Mouse (Mus musculus): ENCODE results near the gene Dnajb13. TPM values are rescaled to one million over a fixed set of nuclear protein-coding genes. Genes with fewer than 3 reads are reported as not detected.

Gene Dnajb13
- polyA plus RNA-seq, 1 experiment from 2014 or later = 0.85 TPM

DNA sequence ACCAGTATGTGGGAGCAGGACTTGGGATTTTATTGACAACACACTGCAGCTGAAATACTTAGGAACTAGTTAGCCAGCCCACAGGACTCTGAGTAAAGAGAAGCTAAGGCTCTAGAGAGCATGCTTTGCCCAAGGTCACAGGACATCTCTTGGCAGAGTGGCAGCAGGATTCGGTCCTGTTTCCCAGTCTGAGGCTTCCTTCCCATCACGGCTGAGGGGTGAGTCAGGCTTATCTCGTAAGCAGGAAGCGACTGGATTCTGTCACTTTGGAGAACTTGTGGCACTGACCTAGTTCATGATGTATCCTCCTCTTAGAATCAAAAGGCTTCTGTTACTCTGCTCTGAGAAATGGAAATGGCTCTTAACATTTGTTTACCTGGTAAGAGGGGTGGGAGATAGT, 32.9 kb upstream of the Dnajb13 start:
- peaks cover 7% of the 10 kb centered on the region; the same call in 1 of the 2 replicates for H3K4me1 ChIP-seq (ENCODE audit: control insufficient read depth, insufficient read depth, low read length)
- no peaks in the 10 kb centered on the region for H3K27me3 ChIP-seq (ENCODE audit: control insufficient read depth, insufficient read depth, low read length)
- H3K36me3 ChIP-seq (ENCODE audit: control insufficient read depth, insufficient read depth) = peaks cover 6% of the 10 kb centered on the region; the same call in 1 of the 2 replicates
- H3K9me3 ChIP-seq (replicated peaks; ENCODE audit: control insufficient read depth, low read length) = no peaks in the 10 kb centered on the region
- no peak overlapping the region for H3K4me3 ChIP-seq (ENCODE audit: low read length)
- 19% methylated on average over 4 of the region's 4 CpGs for WGBS
- no peak overlapping the region for H3K9ac ChIP-seq (ENCODE audit: low read length)
- H3K4me2 ChIP-seq (ENCODE audit: low read depth, low read length) = no peak overlapping the region
- no peak overlapping the region; the same call in 1 of the 2 replicates for H3K27ac ChIP-seq (ENCODE audit: low read length)
- ATAC-seq (replicated peaks; ENCODE audit: extremely low read depth, insufficient read depth, low FRiP score) = no peak; the same call in 1 of the 2 replicates

DNA sequence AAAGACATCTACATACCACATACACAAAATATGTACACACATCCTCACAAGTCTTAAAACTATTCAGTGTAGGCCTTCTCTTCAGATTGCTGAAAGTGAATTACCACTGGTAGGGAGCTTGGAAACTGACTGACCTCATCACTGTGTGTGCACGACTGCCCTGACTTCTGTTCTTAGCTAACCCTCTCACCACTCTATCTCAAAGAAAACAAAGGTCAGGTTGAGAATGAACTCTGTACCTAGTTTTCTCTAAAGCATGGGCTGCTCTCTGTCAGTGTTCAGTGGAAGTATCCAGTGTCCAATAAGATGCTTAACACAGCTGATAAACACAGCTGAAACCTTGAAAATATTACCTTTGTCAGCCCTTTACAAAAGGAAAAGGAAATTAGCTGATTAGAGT, 29.7 kb upstream of the Dnajb13 start:
- no peak overlapping the region for H3K27ac ChIP-seq (ENCODE audit: low read length)
- no peaks in the 10 kb centered on the region for H3K27me3 ChIP-seq (ENCODE audit: control insufficient read depth, insufficient read depth, low read length)
- ATAC-seq (replicated peaks; ENCODE audit: extremely low read depth, insufficient read depth, low FRiP score) = no peak
- no peak overlapping the region for H3K4me2 ChIP-seq (ENCODE audit: low read depth, low read length)
- peaks cover 9% of the 10 kb centered on the region for H3K36me3 ChIP-seq (ENCODE audit: control insufficient read depth, insufficient read depth)
- H3K9ac ChIP-seq (ENCODE audit: low read length) = no peak overlapping the region
- no peaks in the 10 kb centered on the region for H3K9me3 ChIP-seq (replicated peaks; ENCODE audit: control insufficient read depth, low read length)
- no peaks in the 10 kb centered on the region for H3K4me1 ChIP-seq (ENCODE audit: control insufficient read depth, insufficient read depth, low read length)
- WGBS = 45% methylated on average over 1 of the region's 1 CpGs
- H3K4me3 ChIP-seq (ENCODE audit: low read length) = no peak overlapping the region

GRCm38 (mm10) chr7:100539516-100539915, 24.8 kb upstream of the Dnajb13 start:
- no peaks in the 10 kb centered on the region for H3K9me3 ChIP-seq (replicated peaks; ENCODE audit: control insufficient read depth, low read length)
- no peak overlapping the region for H3K27ac ChIP-seq (ENCODE audit: low read length)
- H3K4me2 ChIP-seq (ENCODE audit: low read depth, low read length) = no peak overlapping the region
- ATAC-seq (replicated peaks; ENCODE audit: extremely low read depth, insufficient read depth, low FRiP score) = no peak
- H3K9ac ChIP-seq (ENCODE audit: low read length) = no peak overlapping the region
- no peak overlapping the region for H3K4me3 ChIP-seq (ENCODE audit: low read length)
- no peaks in the 10 kb centered on the region for H3K27me3 ChIP-seq (ENCODE audit: control insufficient read depth, insufficient read depth, low read length)
- H3K4me1 ChIP-seq (ENCODE audit: control insufficient read depth, insufficient read depth, low read length) = peaks cover 10% of the 10 kb centered on the region
- peaks cover 15% of the 10 kb centered on the region for H3K36me3 ChIP-seq (ENCODE audit: control insufficient read depth, insufficient read depth)
- WGBS = 93% methylated on average over 9 of the region's 9 CpGs

- Histone ChIP-seq H3K36me3 (ENCODE audit: control insufficient read depth, insufficient read depth) (peaks cover 15% of the 10 kb centered on the region), H3K27ac (ENCODE audit: low read length) (peak overlapping the region; percentile 81), H3K4me1 (ENCODE audit: control insufficient read depth, insufficient read depth, low read length) (peaks cover 10% of the 10 kb centered on the region), H3K9me3 (replicated peaks; ENCODE audit: control insufficient read depth, low read length) (no peaks in the 10 kb centered on the region), H3K4me2 (ENCODE audit: low read depth, low read length) (peak overlapping the region; percentile 79), H3K4me3 (ENCODE audit: low read length) (peak overlapping the region; percentile 63), H3K9ac (ENCODE audit: low read length) (peak overlapping the region; percentile 74), H3K27me3 (ENCODE audit: control insufficient read depth, insufficient read depth, low read length) (no peaks in the 10 kb centered on the region)
- no peak for ATAC-seq (replicated peaks; ENCODE audit: extremely low read depth, insufficient read depth, low FRiP score)
- 31% methylated on average over 7 of the region's 7 CpGs for WGBS
Observed at GRCm38 (mm10) chr7:100537519-100537902, 22.8 kb upstream of the Dnajb13 start.

DNA sequence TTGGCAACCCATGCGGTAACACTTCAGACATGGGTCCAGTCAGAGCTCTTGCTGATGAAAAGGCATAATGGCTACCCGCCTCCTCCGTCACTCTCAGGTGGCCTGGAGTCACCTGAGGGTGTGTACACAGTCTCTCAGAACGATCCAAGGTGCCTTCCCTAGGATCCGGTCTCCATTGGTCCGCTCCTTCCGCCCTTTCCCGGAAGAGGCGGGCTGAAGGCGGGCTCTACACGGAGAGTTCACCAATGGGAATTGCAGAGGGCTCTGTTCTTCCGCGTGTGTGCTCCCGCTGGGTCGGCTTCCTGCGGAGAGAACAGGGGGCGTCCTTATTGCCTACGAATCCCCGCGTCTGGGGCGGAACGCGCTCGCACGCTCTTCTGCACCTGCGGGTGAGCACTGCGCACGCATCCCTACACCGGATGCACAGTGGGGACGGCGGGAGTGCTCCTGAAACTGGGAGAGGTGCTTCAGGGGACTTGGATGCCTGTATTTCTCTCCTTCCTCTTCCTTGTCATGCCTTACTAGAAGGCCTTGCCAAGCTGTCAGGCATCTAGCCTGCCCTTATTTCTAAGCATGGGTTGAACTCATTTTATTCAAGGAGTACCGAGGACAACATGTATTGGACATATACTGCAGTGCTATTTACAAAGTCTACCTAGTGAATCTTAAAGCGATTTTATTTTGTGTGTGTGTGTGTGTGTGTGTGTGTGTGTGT, 22.2 kb upstream of the Dnajb13 start, which contains the start of gene Coa4:
TSS of gene Coa4 (plus strand) at position 268 of the 715 bp plus-strand sequence.
- peak within 1 kb of the TSS; percentile 74 for H3K9ac ChIP-seq (ENCODE audit: low read length)
- peak within 1 kb of the TSS; percentile 63 for H3K4me3 ChIP-seq (ENCODE audit: low read length)
- H3K36me3 ChIP-seq (ENCODE audit: control insufficient read depth, insufficient read depth) = peaks cover 15% of the 10 kb centered on the region
- peak; percentile 99 for ATAC-seq (replicated peaks; ENCODE audit: extremely low read depth, insufficient read depth, low FRiP score)
- no peaks in the 10 kb centered on the region for H3K27me3 ChIP-seq (ENCODE audit: control insufficient read depth, insufficient read depth, low read length)
- peaks cover 10% of the 10 kb centered on the region for H3K4me1 ChIP-seq (ENCODE audit: control insufficient read depth, insufficient read depth, low read length)
- H3K9me3 ChIP-seq (replicated peaks; ENCODE audit: control insufficient read depth, low read length) = no peaks in the 10 kb centered on the region
- peak within 1 kb of the TSS; percentile 79 for H3K4me2 ChIP-seq (ENCODE audit: low read depth, low read length)
- H3K27ac ChIP-seq (ENCODE audit: low read length) = peak within 1 kb of the TSS; percentile 81
- under 1% methylated on average over 33 of the region's 33 CpGs for WGBS

GRCm38 (mm10) chr7:100535831-100536230, 21.1 kb upstream of the Dnajb13 start:
- ATAC-seq (replicated peaks; ENCODE audit: extremely low read depth, insufficient read depth, low FRiP score) = no peak
- Histone ChIP-seq H3K27me3 (ENCODE audit: control insufficient read depth, insufficient read depth, low read length) (no peaks in the 10 kb centered on the region), H3K4me1 (ENCODE audit: control insufficient read depth, insufficient read depth, low read length) (peaks cover 10% of the 10 kb centered on the region), H3K4me2 (ENCODE audit: low read depth, low read length) (no peak overlapping the region), H3K27ac (ENCODE audit: low read length) (no peak overlapping the region), H3K9ac (ENCODE audit: low read length) (no peak overlapping the region), H3K4me3 (ENCODE audit: low read length) (no peak overlapping the region), H3K36me3 (ENCODE audit: control insufficient read depth, insufficient read depth) (peaks cover 15% of the 10 kb centered on the region), H3K9me3 (replicated peaks; ENCODE audit: control insufficient read depth, low read length) (no peaks in the 10 kb centered on the region)
- 73% methylated on average over 2 of the region's 2 CpGs for WGBS

DNA sequence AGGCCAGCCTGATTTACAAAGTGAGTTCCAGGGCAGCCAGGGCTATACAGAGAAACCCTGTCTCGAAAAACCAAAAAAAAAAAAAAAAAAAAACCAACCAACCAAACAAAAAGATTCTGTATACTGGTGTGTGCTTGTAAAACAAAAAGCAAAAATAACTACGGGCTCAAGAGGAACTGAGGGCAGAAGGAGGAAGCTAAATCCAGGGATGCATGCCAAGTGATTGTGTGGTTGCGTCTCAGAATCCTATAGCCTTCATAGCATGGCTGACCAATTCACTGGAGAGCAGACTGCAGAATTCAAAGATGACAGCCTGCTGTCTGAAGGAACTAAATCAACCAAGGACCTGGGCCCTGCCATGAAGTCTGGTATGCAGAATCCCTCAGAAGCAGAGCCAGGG, 19.5 kb upstream of the Dnajb13 start:
- Histone ChIP-seq H3K9ac (ENCODE audit: low read length) (no peak overlapping the region), H3K4me2 (ENCODE audit: low read depth, low read length) (no peak overlapping the region), H3K27me3 (ENCODE audit: control insufficient read depth, insufficient read depth, low read length) (no peaks in the 10 kb centered on the region), H3K36me3 (ENCODE audit: control insufficient read depth, insufficient read depth) (peaks cover 4% of the 10 kb centered on the region), H3K27ac (ENCODE audit: low read length) (no peak overlapping the region), H3K4me3 (ENCODE audit: low read length) (no peak overlapping the region), H3K9me3 (replicated peaks; ENCODE audit: control insufficient read depth, low read length) (no peaks in the 10 kb centered on the region; the same call in 1 of the 2 replicates), H3K4me1 (ENCODE audit: control insufficient read depth, insufficient read depth, low read length) (peaks cover 10% of the 10 kb centered on the region)
- WGBS = 65% methylated on average over 3 of the region's 3 CpGs
- no peak for ATAC-seq (replicated peaks; ENCODE audit: extremely low read depth, insufficient read depth, low FRiP score)

GRCm38 (mm10) chr7:100533503-100533902, 18.7 kb upstream of the Dnajb13 start:
- Histone ChIP-seq H3K4me2 (ENCODE audit: low read depth, low read length) (no peak overlapping the region), H3K27ac (ENCODE audit: low read length) (no peak overlapping the region), H3K9ac (ENCODE audit: low read length) (no peak overlapping the region), H3K36me3 (ENCODE audit: control insufficient read depth, insufficient read depth) (no peaks in the 10 kb centered on the region), H3K27me3 (ENCODE audit: control insufficient read depth, insufficient read depth, low read length) (no peaks in the 10 kb centered on the region), H3K9me3 (replicated peaks; ENCODE audit: control insufficient read depth, low read length) (no peaks in the 10 kb centered on the region; the same call in 1 of the 2 replicates), H3K4me3 (ENCODE audit: low read length) (no peak overlapping the region), H3K4me1 (ENCODE audit: control insufficient read depth, insufficient read depth, low read length) (peaks cover 10% of the 10 kb centered on the region)
- WGBS = 52% methylated on average over 2 of the region's 2 CpGs
- no peak for ATAC-seq (replicated peaks; ENCODE audit: extremely low read depth, insufficient read depth, low FRiP score)

DNA sequence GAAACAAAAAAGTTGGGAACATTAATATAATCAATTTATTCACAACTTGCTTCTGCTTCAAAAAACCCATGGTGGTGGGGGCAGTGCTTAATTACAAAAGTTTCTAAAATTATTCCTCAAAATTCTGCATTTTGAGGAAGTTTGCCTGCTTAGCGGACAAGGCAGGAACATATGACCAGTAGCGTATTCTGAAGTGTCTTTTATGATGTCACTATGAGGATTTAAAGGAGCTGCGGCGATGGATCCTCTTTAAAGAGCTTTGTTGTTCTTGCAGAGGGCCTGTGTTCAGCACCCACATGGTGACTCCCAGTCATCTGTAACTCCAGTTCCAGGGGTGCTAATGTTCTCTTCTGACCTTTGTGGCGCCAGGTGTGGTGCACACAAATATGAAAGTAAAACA, 16.0 kb upstream of the Dnajb13 start:
- no peaks in the 10 kb centered on the region for H3K27me3 ChIP-seq (ENCODE audit: control insufficient read depth, insufficient read depth, low read length)
- H3K27ac ChIP-seq (ENCODE audit: low read length) = no peak overlapping the region
- WGBS = 85% methylated on average over 5 of the region's 5 CpGs
- H3K9me3 ChIP-seq (replicated peaks; ENCODE audit: control insufficient read depth, low read length) = no peaks in the 10 kb centered on the region; the same call in 1 of the 2 replicates
- H3K4me2 ChIP-seq (ENCODE audit: low read depth, low read length) = no peak overlapping the region
- H3K4me3 ChIP-seq (ENCODE audit: low read length) = no peak overlapping the region
- H3K9ac ChIP-seq (ENCODE audit: low read length) = no peak overlapping the region
- H3K36me3 ChIP-seq (ENCODE audit: control insufficient read depth, insufficient read depth) = no peaks in the 10 kb centered on the region
- no peaks in the 10 kb centered on the region for H3K4me1 ChIP-seq (ENCODE audit: control insufficient read depth, insufficient read depth, low read length)
- ATAC-seq (replicated peaks; ENCODE audit: extremely low read depth, insufficient read depth, low FRiP score) = no peak

All from heart, embryonic 16.5 days (tissue).